Mouse (Mus musculus) embryonic fibroblast, embryonic 13.5 days (primary cell): ENCODE results near the gene Yeats2. TPM values are rescaled to one million over a fixed set of nuclear protein-coding genes. Genes with fewer than 3 reads are reported as not detected.
"Not testable (repeated sequence)": the region's sequence is repeated elsewhere in the genome, so short reads cannot be mapped to it uniquely, and the experiment has no call there.

Experiments used
- H3K27ac ChIP-seq: 2 replicates; pipeline ENCODE4 v1.5.1; 2012; ENCODE audit warnings: low read length, control low read depth, inconsistent platforms; ENCODE audit not compliant: insufficient read depth
- H3K4me1 ChIP-seq: 2 replicates; pipeline ENCODE4 v1.6.1; 2011; ENCODE audit warnings: low read length; ENCODE audit not compliant: control insufficient read depth, insufficient read depth
- H3K4me3 ChIP-seq: 2 replicates; pipeline ENCODE4 v1.5.1; 2011; ENCODE audit warnings: mild to moderate bottlenecking, control low read depth, low read length; ENCODE audit not compliant: insufficient read depth
- CTCF ChIP-seq: IDR thresholded peaks from 2 replicates; pipeline ENCODE4 v1.5.1; 2011; ENCODE audit warnings: mild to moderate bottlenecking, control low read depth, low read length, moderate library complexity, borderline replicate concordance; ENCODE audit not compliant: insufficient read depth
- POLR2A ChIP-seq: IDR thresholded peaks from 2 replicates; pipeline ENCODE4 v1.6.1; 2011; ENCODE audit warnings: low read depth, mild to moderate bottlenecking, control low read depth, low read length, moderate library complexity
- polyA plus RNA-seq: library from polyadenylated mRNA; stranded (reverse); fragments of >200 nt; gene quantifications from 2 replicates; pipeline ENCODE4 v1.2.4, GENCODE M21; 2011; ENCODE audit warnings: low read depth; ENCODE audit not compliant: missing spikeins, insufficient read length

The Yeats2 gene
- polyA plus RNA-seq, 1 experiment, result 40.6 TPM

DNA sequence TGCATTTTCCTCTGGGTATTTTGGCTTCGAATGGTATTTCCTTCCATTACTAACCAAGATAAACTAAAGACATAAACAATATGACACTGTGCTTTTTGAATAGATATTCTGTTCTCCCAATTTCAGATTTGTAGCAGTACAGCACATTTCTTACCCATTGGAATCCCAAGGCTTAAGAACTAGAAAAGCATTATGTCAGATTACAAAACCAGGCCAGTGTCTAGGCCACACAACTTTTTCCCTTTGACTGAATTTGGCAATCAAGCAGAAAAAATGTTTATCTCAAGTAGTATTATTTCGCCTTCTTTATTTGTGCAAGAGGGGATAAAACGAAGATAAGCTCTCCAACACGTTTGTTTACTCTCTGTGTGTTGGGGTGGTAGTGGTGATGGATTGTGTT, 24.8 kb upstream of the Yeats2 start:
- Histone ChIP-seq H3K27ac (no peak overlapping the region), H3K4me3 (no peak overlapping the region), H3K4me1 (no peaks in the 10 kb centered on the region)
- no peak for TF ChIP-seq CTCF
- TF ChIP-seq POLR2A, result no peak

DNA sequence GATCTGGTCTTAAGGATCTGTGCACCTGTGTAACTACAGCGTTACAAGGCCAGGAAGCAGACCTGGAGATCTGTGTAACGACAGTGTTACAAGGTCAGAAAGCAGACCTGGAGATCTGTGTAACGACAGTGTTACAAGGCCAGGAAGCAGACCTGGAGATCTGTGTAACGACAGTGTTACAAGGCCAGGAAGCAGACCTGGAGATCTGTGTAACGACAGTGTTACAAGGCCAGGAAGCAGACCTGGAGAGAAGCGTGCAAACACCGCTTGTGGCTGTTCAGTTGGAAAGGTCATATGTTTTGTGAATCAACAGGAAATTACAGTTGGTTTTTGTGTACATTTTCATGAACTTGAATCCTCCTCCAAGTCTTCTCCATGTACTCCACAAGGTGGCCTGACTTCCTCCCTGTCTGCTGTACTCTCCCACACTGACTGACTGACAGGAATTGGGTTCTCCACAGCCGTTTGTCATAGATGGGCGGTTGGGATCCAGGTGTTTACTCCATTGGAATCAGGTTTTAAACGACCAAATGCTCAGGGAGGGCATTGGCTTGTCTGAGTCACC, 14.5 kb upstream of the Yeats2 start:
- H3K4me3 ChIP-seq, H3K4me1 ChIP-seq, H3K27ac ChIP-seq: not testable (repeated sequence)

DNA sequence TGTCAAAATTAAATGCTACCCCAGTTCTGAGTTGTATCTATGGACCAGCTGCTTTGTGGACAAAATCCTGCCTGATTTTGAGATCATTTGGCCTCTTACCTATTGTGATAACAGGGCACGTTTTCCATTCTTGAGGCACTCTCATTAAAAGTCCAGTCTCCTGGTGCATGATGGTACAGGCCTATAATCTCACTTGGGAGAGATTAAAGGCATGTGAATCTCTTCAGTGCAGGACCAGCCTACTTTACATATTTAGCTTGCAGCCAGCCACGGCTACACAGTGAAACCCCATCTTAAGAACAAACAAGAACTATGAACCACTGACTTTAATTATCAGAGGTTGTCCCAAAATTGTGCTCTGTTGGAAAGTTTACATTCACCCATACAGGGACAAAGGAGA, 10.5 kb upstream of the Yeats2 start:
- no peak overlapping the region for H3K4me3 ChIP-seq
- no peak overlapping the region for H3K27ac ChIP-seq
- H3K4me1 ChIP-seq, result no peaks in the 10 kb centered on the region
- TF ChIP-seq CTCF (no peak), POLR2A (no peak)

DNA sequence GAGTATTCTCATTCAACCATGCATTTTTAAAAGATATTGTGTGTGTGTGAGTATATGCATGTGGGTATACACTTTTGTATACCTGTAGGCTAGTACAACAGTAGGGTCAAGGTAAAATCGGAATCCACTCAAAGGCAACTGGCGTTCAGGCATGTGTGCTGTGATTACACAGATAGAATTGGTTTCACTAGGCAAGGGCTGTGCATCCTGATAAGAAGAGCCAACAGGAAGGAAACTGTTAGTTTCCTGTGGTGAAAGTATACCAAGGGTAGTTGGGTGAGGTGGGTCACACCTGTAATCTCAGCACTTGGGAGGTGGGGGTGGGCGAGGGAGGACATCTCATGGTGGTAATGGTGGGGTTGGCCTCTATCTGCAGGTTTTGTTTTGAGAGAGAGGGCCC, 3.7 kb downstream of the Yeats2 start:
- Histone ChIP-seq H3K4me3 (no peak overlapping the region), H3K27ac (no peak overlapping the region), H3K4me1 (peaks cover 2% of the 10 kb centered on the region; the same call in 1 of the 2 replicates)
- TF ChIP-seq CTCF (no peak), POLR2A (no peak)

DNA sequence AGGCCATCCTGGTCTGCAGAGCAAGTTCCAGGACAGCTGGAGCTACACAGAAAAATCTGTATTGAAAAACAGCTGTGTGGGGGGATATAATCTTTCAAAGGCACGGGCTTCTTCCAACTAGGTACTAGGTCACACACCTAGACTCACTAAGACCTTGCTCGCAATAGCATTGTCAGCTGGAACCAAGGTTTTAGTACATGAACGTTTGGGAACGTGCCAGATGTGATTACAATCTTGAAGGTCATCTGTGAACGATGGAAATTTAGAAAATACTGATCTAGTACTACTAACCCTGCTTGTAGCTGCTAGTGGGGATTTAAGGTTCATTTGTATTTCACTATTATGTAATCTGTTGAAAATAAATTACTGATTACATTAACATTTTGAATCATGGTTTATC, 11.1 kb downstream of the Yeats2 start:
- H3K27ac ChIP-seq, result no peak overlapping the region
- H3K4me3 ChIP-seq, result no peak overlapping the region
- no peaks in the 10 kb centered on the region for H3K4me1 ChIP-seq
- TF ChIP-seq POLR2A, result no peak
- no peak for TF ChIP-seq CTCF

DNA sequence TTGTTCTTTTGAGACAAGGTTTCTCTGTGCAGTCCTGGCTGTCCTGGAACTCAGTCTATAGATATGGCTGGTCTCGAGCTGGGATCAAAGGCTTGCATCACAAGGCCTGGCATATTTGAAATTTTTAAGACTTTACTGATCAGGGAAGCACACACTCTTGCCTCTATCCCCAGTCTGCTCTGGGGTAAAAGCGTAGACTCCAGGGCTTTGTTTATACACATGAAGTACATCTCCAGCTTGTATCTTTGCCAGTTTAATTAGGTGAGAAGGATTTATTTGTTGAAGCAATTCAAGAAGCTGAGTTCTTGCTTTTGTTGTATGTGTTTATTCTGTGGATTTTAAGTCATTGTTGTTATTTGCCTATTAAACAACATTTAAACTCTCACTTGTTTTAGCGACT, 12.9 kb downstream of the Yeats2 start:
- TF ChIP-seq CTCF, result no peak
- TF ChIP-seq POLR2A, result no peak
- Histone ChIP-seq H3K4me3 (no peak overlapping the region), H3K4me1 (no peaks in the 10 kb centered on the region), H3K27ac (no peak overlapping the region)

DNA sequence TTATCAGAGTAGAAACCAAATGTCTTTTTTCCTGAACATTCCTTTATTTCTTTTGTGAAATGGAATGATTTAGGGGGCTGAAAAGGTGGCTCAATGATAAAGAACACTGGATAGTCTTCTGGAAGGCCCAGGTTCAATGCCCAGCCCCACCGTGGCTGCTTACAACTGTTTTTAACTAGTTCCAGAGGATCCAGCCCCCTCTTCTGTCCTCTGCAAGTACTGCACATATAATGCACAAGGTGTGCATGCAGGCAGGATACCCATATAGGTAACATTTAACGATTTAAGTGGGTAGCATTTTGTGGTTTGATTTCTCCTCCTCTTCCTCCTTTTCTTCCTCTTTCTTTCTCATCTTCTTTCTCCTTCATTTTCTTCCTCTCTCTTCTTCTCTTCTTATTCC, 19.3 kb downstream of the Yeats2 start:
- Histone ChIP-seq H3K4me3 (no peak overlapping the region), H3K27ac (no peak overlapping the region), H3K4me1 (no peaks in the 10 kb centered on the region)
- TF ChIP-seq POLR2A (no peak), CTCF (no peak)

DNA sequence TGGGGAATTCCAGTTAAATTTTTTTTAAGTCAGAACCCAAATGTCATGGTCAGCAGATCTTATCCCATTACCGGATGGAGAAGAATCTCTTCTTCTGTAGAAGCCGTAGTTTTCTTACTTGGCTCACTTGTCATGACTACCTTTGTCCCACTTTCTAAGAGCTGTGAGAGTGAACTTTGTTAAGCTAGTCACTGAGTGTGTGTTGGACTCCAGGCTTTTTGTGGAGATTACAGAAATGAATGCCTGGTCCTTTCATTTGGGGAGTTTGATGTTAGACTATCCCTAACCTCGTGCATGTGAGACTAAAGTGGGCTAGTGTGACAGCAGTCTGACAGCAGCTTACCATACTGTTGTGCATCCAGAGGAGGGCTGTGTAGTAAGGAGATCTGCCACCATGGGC, 28.2 kb downstream of the Yeats2 start:
- Histone ChIP-seq H3K4me1 (no peaks in the 10 kb centered on the region), H3K4me3 (no peak overlapping the region), H3K27ac (no peak overlapping the region)
- TF ChIP-seq POLR2A, result no peak
- TF ChIP-seq CTCF, result no peak

DNA sequence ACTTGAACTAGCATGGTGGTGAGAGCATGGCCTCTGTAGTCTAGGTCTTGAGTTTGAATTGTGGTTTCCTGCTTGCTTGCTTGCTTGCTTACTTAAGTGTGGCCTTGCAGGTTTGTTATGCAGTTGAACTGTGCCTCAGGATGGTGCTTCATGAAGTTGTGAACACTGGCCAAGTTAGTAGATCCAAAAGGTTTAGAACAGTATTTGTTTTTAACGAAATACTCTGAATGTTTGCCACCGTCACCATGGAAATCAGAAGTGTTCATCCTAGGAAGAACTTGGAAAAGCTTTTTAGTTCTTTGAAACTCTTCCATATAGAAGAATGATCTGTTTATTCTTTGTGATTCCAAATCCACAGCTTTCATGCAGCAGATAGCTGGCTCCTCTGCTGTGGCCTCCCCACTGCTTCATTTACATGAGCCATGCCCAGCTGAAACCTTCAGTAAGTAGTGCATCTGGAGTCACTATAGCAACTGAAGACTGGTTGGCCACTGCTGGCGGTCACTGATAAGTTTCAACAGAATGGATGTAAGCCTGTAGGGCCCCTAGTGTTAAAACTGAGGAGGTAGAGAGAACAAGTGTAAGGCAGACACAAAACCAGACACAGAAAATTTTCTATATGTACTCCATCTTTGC, 28.7 kb downstream of the Yeats2 start:
- Histone ChIP-seq H3K4me3 (no peak overlapping the region), H3K27ac (no peak overlapping the region), H3K4me1 (no peaks in the 10 kb centered on the region)
- TF ChIP-seq POLR2A (no peak), CTCF (no peak)

DNA sequence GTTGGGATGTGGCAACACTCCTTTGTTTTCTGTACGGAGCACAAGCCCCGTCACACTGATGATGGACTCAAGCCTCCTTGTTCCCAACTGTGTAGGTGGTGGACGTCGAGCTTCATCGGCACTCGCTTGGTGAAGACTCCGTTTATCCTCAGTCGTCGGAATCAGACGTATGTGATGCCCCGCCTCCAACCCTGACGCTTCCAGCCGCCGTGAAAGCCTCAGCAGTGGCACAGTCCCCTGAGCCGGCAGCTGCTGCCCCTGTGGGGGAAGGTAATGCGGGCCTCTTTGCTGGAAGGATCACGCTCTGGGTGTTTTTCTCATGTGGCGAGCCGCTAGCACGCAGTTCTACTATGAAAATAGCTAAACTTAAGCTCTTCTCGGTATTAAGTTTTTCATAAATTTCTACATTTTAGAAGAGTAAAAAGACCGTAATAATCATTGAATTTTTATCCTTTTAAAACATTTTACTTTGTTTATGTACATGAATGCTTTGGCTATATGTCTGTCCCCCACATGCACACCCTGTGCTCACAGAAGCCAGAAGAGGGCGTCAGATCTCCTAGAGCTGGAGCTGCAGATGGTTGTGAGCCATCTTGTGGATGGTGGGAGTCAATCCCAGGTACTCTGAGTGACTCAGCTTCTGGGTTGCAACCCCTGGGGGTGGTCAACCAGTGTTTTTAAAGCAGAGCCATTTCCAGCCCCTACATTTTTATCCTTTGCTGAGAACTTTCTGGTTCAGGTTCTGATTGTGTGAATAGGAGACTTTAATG, 38.7 kb downstream of the Yeats2 start:
- TF ChIP-seq POLR2A, result no peak
- TF ChIP-seq CTCF, result no peak
- Histone ChIP-seq H3K27ac (no peak overlapping the region), H3K4me3 (no peak overlapping the region), H3K4me1 (no peaks in the 10 kb centered on the region)
